Mouse (Mus musculus) heart, embryonic 11.5 days (tissue): ENCODE measurements at regions not wholly inside any gene's neighbourhood (a gene's known extent, or its start where the extent isn't known, plus 50 kb on each side); places are given as distances from the start of the nearest gene placed in this dataset.

Source experiments
- ATAC-seq: fragments of 200-750 bp; cut with Nextera tagmentation; replicated peaks from 2 replicates; pipeline ENCODE4 v1.8.0; 2017; ENCODE audit warnings: moderate library complexity; ENCODE audit not compliant: insufficient number of reproducible peaks, low FRiP score, low TSS enrichment
- H3K27ac ChIP-seq: fragments of 300-500 bp; sonication (generic); 2 replicates; pipeline ENCODE4 v1.5.1; 2014; ENCODE audit warnings: mild to moderate bottlenecking, low read depth, low read length
- H3K27me3 ChIP-seq: fragments of 300-500 bp; sonication (generic); 2 replicates; pipeline ENCODE4 v1.6.1; 2014; ENCODE audit warnings: mild to moderate bottlenecking, low read length, mixed read lengths; ENCODE audit not compliant: control insufficient read depth, insufficient read depth
- H3K36me3 ChIP-seq: fragments of 300-500 bp; sonication (generic); 2 replicates; pipeline ENCODE4 v1.6.1; 2014; ENCODE audit warnings: mild to moderate bottlenecking, low read length, moderate library complexity, mixed read lengths; ENCODE audit not compliant: control insufficient read depth, insufficient read depth
- H3K4me1 ChIP-seq: fragments of 300-500 bp; sonication (generic); 2 replicates; pipeline ENCODE4 v1.6.1; 2014; ENCODE audit warnings: low read length; ENCODE audit not compliant: control insufficient read depth, insufficient read depth
- H3K4me2 ChIP-seq: fragments of 300-500 bp; sonication (generic); 2 replicates; pipeline ENCODE4 v1.6.1; 2014; ENCODE audit warnings: mild to moderate bottlenecking, moderate library complexity
- H3K4me3 ChIP-seq: fragments of 300-500 bp; sonication (generic); 2 replicates; pipeline ENCODE4 v1.5.1; 2014; ENCODE audit warnings: low read depth, low read length
- H3K9ac ChIP-seq: fragments of 300-500 bp; sonication (generic); 2 replicates; pipeline ENCODE4 v1.6.1; 2014; ENCODE audit warnings: mild to moderate bottlenecking, low read depth, low read length, moderate library complexity
- H3K9me3 ChIP-seq: fragments of 300-500 bp; sonication (generic); replicated peaks from 2 replicates; pipeline ENCODE4 v1.6.1; 2016; ENCODE audit warnings: low read length; ENCODE audit not compliant: control insufficient read depth
- WGBS: fragments of 180-500 bp; shearing (Covaris S2); extraction: QIAGEN DNeasy Blood & Tissue Kit; methylation state at CpG from one replicate; pipeline ENCODE4 v1.1.7; 2014; ENCODE audit not compliant: insufficient replicate concordance; 5-methylcytosine and 5-hydroxymethylcytosine counted together

DNA sequence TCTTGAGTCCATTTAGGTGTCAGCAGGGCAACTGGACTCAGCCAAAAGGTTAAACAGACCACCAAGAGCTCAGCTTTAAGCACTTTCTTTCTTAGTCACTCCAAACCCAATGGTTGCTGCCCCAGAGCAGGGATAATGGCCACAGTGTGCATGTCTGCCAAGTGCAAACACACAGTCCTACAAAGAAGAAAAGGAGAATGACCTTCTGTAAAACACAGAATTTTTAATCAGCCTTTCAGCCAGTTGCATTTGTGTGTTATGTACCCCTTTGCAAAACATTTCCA, 72.9 kb upstream of the Tle4 start:
- Histone ChIP-seq H3K9ac (no peak overlapping the region), H3K36me3 (no peaks in the 10 kb centered on the region), H3K9me3 (no peaks in the 10 kb centered on the region), H3K27ac (no peak overlapping the region), H3K4me3 (no peak overlapping the region), H3K4me2 (no peak overlapping the region), H3K4me1 (no peaks in the 10 kb centered on the region), H3K27me3 (no peaks in the 10 kb centered on the region)
- ATAC-seq, result no peak

GRCm38 (mm10) chr19:14670078-14670820, 72.4 kb upstream of the Tle4 start:
- no peak overlapping the region for H3K4me3 ChIP-seq
- H3K27ac ChIP-seq, result no peak overlapping the region
- H3K4me1 ChIP-seq, result no peaks in the 10 kb centered on the region
- no peaks in the 10 kb centered on the region for H3K9me3 ChIP-seq
- ATAC-seq, result no peak
- no peak overlapping the region for H3K4me2 ChIP-seq
- H3K9ac ChIP-seq, result no peak overlapping the region
- WGBS, result 57% methylated on average over 13 of the region's 13 CpGs
- H3K27me3 ChIP-seq, result no peaks in the 10 kb centered on the region
- no peaks in the 10 kb centered on the region for H3K36me3 ChIP-seq

GRCm38 (mm10) chr19:14668512-14669181, 70.8 kb upstream of the Tle4 start:
- Histone ChIP-seq H3K4me1 (no peaks in the 10 kb centered on the region), H3K27ac (no peak overlapping the region), H3K4me3 (no peak overlapping the region), H3K9me3 (no peaks in the 10 kb centered on the region), H3K36me3 (no peaks in the 10 kb centered on the region), H3K4me2 (no peak overlapping the region), H3K27me3 (no peaks in the 10 kb centered on the region), H3K9ac (no peak overlapping the region)
- 70% methylated on average over 4 of the region's 4 CpGs for WGBS
- no peak for ATAC-seq

DNA sequence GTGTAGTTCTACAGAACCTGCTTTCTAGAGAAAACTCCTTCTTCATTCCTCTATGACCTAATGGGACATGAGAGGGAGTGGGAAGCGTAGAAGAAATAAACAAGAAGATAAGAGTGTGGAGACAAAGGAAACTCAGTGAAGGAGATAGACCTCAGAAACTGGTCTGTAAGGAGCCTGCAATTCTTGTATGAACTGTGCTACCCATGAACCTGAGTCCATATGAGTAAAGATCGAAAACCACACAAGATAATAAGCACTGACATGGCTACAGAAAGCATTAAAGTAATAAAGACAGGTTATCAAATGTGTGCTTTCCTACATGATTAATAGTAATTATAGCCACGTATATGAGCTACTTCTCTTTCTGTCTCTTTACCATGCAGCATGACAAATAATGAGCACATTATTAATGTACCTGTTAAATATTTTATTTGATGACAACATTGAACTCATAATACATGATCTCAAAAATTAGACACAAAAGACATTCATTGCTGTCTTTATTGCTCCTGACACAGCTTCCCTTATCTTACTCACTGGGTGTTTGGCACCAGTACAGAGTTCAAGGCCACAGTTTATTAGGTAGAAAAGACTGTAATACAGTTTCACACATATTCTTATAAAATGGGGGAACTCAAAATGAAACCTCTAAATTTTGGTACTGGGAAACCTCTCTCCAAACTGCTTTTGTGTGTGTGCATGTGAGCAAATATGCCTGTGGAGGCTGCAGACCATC, 67.0 kb upstream of the Tle4 start:
- Histone ChIP-seq H3K27me3 (no peaks in the 10 kb centered on the region), H3K36me3 (no peaks in the 10 kb centered on the region), H3K9me3 (no peaks in the 10 kb centered on the region), H3K4me1 (no peaks in the 10 kb centered on the region), H3K4me2 (no peak overlapping the region), H3K4me3 (no peak overlapping the region), H3K9ac (no peak overlapping the region), H3K27ac (no peak overlapping the region)
- 75% methylated on average over 3 of the region's 3 CpGs for WGBS
- no peak for ATAC-seq

- H3K4me2 ChIP-seq, result no peak overlapping the region
- H3K9me3 ChIP-seq, result no peaks in the 10 kb centered on the region
- WGBS, result 51% methylated on average over 2 of the region's 2 CpGs
- no peaks in the 10 kb centered on the region for H3K27me3 ChIP-seq
- no peak overlapping the region for H3K27ac ChIP-seq
- ATAC-seq, result no peak
- H3K4me1 ChIP-seq, result no peaks in the 10 kb centered on the region
- H3K36me3 ChIP-seq, result no peaks in the 10 kb centered on the region
- H3K4me3 ChIP-seq, result no peak overlapping the region
- no peak overlapping the region for H3K9ac ChIP-seq
Measured at GRCm38 (mm10) chr19:14664096-14664586, 66.3 kb upstream of the Tle4 start.

DNA sequence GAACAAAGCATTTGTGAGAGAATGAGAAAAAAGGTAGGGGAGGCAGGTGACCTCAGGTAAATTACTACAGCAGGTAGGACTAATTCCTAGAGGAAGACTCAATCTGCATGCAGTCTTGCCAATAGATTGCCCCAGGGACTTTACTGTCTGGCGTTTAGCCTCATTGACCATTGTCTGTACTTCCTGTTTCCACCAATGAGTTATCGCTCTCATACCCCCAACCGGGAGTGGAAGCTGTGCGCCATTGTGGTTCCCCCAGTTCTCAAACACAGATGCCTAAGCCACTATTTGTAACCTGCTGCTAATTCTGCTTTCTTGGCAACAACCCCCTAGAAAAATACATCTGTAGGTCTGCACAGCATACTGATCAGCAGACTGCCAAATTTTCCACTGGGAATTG, 65.5 kb upstream of the Tle4 start:
- no peak for ATAC-seq
- Histone ChIP-seq H3K4me3 (no peak overlapping the region), H3K27me3 (no peaks in the 10 kb centered on the region), H3K27ac (no peak overlapping the region), H3K36me3 (no peaks in the 10 kb centered on the region), H3K4me1 (no peaks in the 10 kb centered on the region), H3K9me3 (no peaks in the 10 kb centered on the region), H3K9ac (no peak overlapping the region), H3K4me2 (no peak overlapping the region)
- 63% methylated on average over 4 of the region's 4 CpGs for WGBS

- no peak overlapping the region for H3K4me2 ChIP-seq
- no peaks in the 10 kb centered on the region for H3K36me3 ChIP-seq
- no peak for ATAC-seq
- WGBS, result 37% methylated on average over 4 of the region's 4 CpGs
- H3K27me3 ChIP-seq, result no peaks in the 10 kb centered on the region
- no peaks in the 10 kb centered on the region for H3K4me1 ChIP-seq
- no peaks in the 10 kb centered on the region for H3K9me3 ChIP-seq
- no peak overlapping the region for H3K9ac ChIP-seq
- H3K4me3 ChIP-seq, result no peak overlapping the region
- H3K27ac ChIP-seq, result no peak overlapping the region
Measured at GRCm38 (mm10) chr19:14659725-14660124, 61.9 kb upstream of the Tle4 start.

- no peaks in the 10 kb centered on the region for H3K4me1 ChIP-seq
- H3K4me2 ChIP-seq, result no peak overlapping the region
- H3K36me3 ChIP-seq, result no peaks in the 10 kb centered on the region
- H3K9me3 ChIP-seq, result no peaks in the 10 kb centered on the region
- no peak overlapping the region for H3K4me3 ChIP-seq
- no peaks in the 10 kb centered on the region for H3K27me3 ChIP-seq
- H3K9ac ChIP-seq, result no peak overlapping the region
- no peak overlapping the region for H3K27ac ChIP-seq
- 79% methylated on average over 2 of the region's 2 CpGs for WGBS
- ATAC-seq, result no peak
Measured at GRCm38 (mm10) chr19:14658479-14658878, 60.6 kb upstream of the Tle4 start.
